Mouse (Mus musculus): ENCODE measurements around the gene Plk3. TPM values are rescaled to one million over a fixed set of nuclear protein-coding genes. Genes with fewer than 3 reads are reported as not detected.

The Plk3 gene
- total and polyA plus RNA-seq, 2 experiments from 2014 or later = 1.9 to 4.0 TPM

- TF ChIP-seq EP300 (IDR thresholded peaks at IDR 0.05; ENCODE audit: low read depth) (no peak), CTCF (IDR thresholded peaks at IDR 0.05; ENCODE audit: low read depth) (no peak)
- Histone ChIP-seq H3K27ac (ENCODE audit: low read depth) (no peak overlapping the region), H3K9ac (replicated peaks; ENCODE audit: low read depth, low read length) (no peak overlapping the region), H3K27me3 (ENCODE audit: control insufficient read depth, insufficient read depth, low read length) (no peaks in the 10 kb centered on the region), H3K4me2 (ENCODE audit: low read depth, low read length) (no peak overlapping the region), H3K4me3 (ENCODE audit: low read depth, low read length) (no peak overlapping the region), H3K4me1 (ENCODE audit: control insufficient read depth, insufficient read depth) (no peaks in the 10 kb centered on the region), H3K36me3 (replicated peaks; ENCODE audit: control insufficient read depth, insufficient read depth, low read length) (no peaks in the 10 kb centered on the region), H3K9me3 (replicated peaks; ENCODE audit: control insufficient read depth, low read length) (no peaks in the 10 kb centered on the region)
- ATAC-seq (ENCODE audit: insufficient read depth, low read depth) (no peak), DNase-seq (ENCODE audit: low spot score) (no peak)
- 83% methylated on average over 18 of the region's 18 CpGs for WGBS
Observed at GRCm38 (mm10) chr4:117107813-117108523, 25.8 kb downstream of the Plk3 start.

GRCm38 (mm10) chr4:117105127-117105526 lies 28.6 kb downstream of the Plk3 start:
- Histone ChIP-seq H3K36me3 (replicated peaks; ENCODE audit: control insufficient read depth, insufficient read depth, low read length) (no peaks in the 10 kb centered on the region), H3K9me3 (replicated peaks; ENCODE audit: control insufficient read depth, low read length) (no peaks in the 10 kb centered on the region), H3K27me3 (ENCODE audit: control insufficient read depth, insufficient read depth, low read length) (no peaks in the 10 kb centered on the region), H3K4me2 (ENCODE audit: low read depth, low read length) (no peak overlapping the region), H3K27ac (ENCODE audit: low read depth) (no peak overlapping the region), H3K4me3 (ENCODE audit: low read depth, low read length) (no peak overlapping the region), H3K4me1 (ENCODE audit: control insufficient read depth, insufficient read depth) (no peaks in the 10 kb centered on the region), H3K9ac (replicated peaks; ENCODE audit: low read depth, low read length) (no peak overlapping the region)
- DNase-seq (ENCODE audit: low spot score) (no peak), ATAC-seq (ENCODE audit: insufficient read depth, low read depth) (no peak)
- TF ChIP-seq CTCF (IDR thresholded peaks at IDR 0.05; ENCODE audit: low read depth) = no peak
- no peak for TF ChIP-seq EP300 (IDR thresholded peaks at IDR 0.05; ENCODE audit: low read depth)
- WGBS = 58% methylated on average over 10 of the region's 10 CpGs

GRCm38 (mm10) chr4:117104672-117105071 lies 29.1 kb downstream of the Plk3 start:
- Histone ChIP-seq H3K27ac (ENCODE audit: low read depth) (no peak overlapping the region), H3K9me3 (replicated peaks; ENCODE audit: control insufficient read depth, low read length) (no peaks in the 10 kb centered on the region), H3K4me1 (ENCODE audit: control insufficient read depth, insufficient read depth) (no peaks in the 10 kb centered on the region), H3K9ac (replicated peaks; ENCODE audit: low read depth, low read length) (no peak overlapping the region), H3K4me2 (ENCODE audit: low read depth, low read length) (no peak overlapping the region), H3K27me3 (ENCODE audit: control insufficient read depth, insufficient read depth, low read length) (no peaks in the 10 kb centered on the region), H3K4me3 (ENCODE audit: low read depth, low read length) (no peak overlapping the region), H3K36me3 (replicated peaks; ENCODE audit: control insufficient read depth, insufficient read depth, low read length) (no peaks in the 10 kb centered on the region)
- ATAC-seq (ENCODE audit: insufficient read depth, low read depth) = no peak
- TF ChIP-seq CTCF (IDR thresholded peaks at IDR 0.05; ENCODE audit: low read depth) (no peak), EP300 (IDR thresholded peaks at IDR 0.05; ENCODE audit: low read depth) (no peak)
- DNase-seq (ENCODE audit: low spot score) = no peak
- WGBS = 68% methylated on average over 10 of the region's 10 CpGs

- H3K4me2 ChIP-seq (ENCODE audit: low read depth, low read length) = no peak overlapping the region
- no peaks in the 10 kb centered on the region for H3K9me3 ChIP-seq (replicated peaks; ENCODE audit: control insufficient read depth, low read length)
- H3K4me3 ChIP-seq (ENCODE audit: low read depth, low read length) = no peak overlapping the region
- H3K9ac ChIP-seq (replicated peaks; ENCODE audit: low read depth, low read length) = no peak overlapping the region
- peaks cover 2% of the 10 kb centered on the region; the same call in 1 of the 2 replicates for H3K4me1 ChIP-seq (ENCODE audit: control insufficient read depth, insufficient read depth)
- DNase-seq (ENCODE audit: low spot score) (peak; percentile 39), ATAC-seq (ENCODE audit: insufficient read depth, low read depth) (peak; percentile 50; the same call in 1 of the 2 replicates)
- H3K27ac ChIP-seq (ENCODE audit: low read depth) = 0 out of 2 replicates have a peak overlapping the region, but pooled peaks have one; percentile 11
- no peaks in the 10 kb centered on the region for H3K36me3 ChIP-seq (replicated peaks; ENCODE audit: control insufficient read depth, insufficient read depth, low read length)
- peak; percentile 40 for TF ChIP-seq CTCF (IDR thresholded peaks at IDR 0.05; ENCODE audit: low read depth)
- TF ChIP-seq EP300 (IDR thresholded peaks at IDR 0.05; ENCODE audit: low read depth) = no peak
- 38% methylated on average over 7 of the region's 7 CpGs for WGBS
- no peaks in the 10 kb centered on the region for H3K27me3 ChIP-seq (ENCODE audit: control insufficient read depth, insufficient read depth, low read length)
Observed at GRCm38 (mm10) chr4:117101218-117101617, 32.5 kb downstream of the Plk3 start.

GRCm38 (mm10) chr4:117100036-117100435 lies 33.7 kb downstream of the Plk3 start:
- WGBS = 78% methylated on average over 4 of the region's 4 CpGs
- H3K4me2 ChIP-seq (ENCODE audit: low read depth, low read length) = no peak overlapping the region
- H3K9me3 ChIP-seq (replicated peaks; ENCODE audit: control insufficient read depth, low read length) = no peaks in the 10 kb centered on the region
- peaks cover 6% of the 10 kb centered on the region; the same call in 1 of the 2 replicates for H3K27me3 ChIP-seq (ENCODE audit: control insufficient read depth, insufficient read depth, low read length)
- H3K4me3 ChIP-seq (ENCODE audit: low read depth, low read length) = no peak overlapping the region
- peaks cover 11% of the 10 kb centered on the region; the same call in 1 of the 2 replicates for H3K4me1 ChIP-seq (ENCODE audit: control insufficient read depth, insufficient read depth)
- no peaks in the 10 kb centered on the region for H3K36me3 ChIP-seq (replicated peaks; ENCODE audit: control insufficient read depth, insufficient read depth, low read length)
- no peak for TF ChIP-seq EP300 (IDR thresholded peaks at IDR 0.05; ENCODE audit: low read depth)
- TF ChIP-seq CTCF (IDR thresholded peaks at IDR 0.05; ENCODE audit: low read depth) = no peak
- H3K9ac ChIP-seq (replicated peaks; ENCODE audit: low read depth, low read length) = no peak overlapping the region
- no peak overlapping the region for H3K27ac ChIP-seq (ENCODE audit: low read depth)
- ATAC-seq (ENCODE audit: insufficient read depth, low read depth) = no peak
- no peak for DNase-seq (ENCODE audit: low spot score)

GRCm38 (mm10) chr4:117098764-117099036 lies 35.1 kb downstream of the Plk3 start:
- DNase-seq (ENCODE audit: low spot score) (no peak), ATAC-seq (ENCODE audit: insufficient read depth, low read depth) (no peak)
- Histone ChIP-seq H3K9ac (replicated peaks; ENCODE audit: low read depth, low read length) (no peak overlapping the region), H3K27me3 (ENCODE audit: control insufficient read depth, insufficient read depth, low read length) (peaks cover 6% of the 10 kb centered on the region; the same call in 1 of the 2 replicates), H3K36me3 (replicated peaks; ENCODE audit: control insufficient read depth, insufficient read depth, low read length) (no peaks in the 10 kb centered on the region), H3K4me3 (ENCODE audit: low read depth, low read length) (no peak overlapping the region), H3K27ac (ENCODE audit: low read depth) (no peak overlapping the region), H3K9me3 (replicated peaks; ENCODE audit: control insufficient read depth, low read length) (no peaks in the 10 kb centered on the region), H3K4me1 (ENCODE audit: control insufficient read depth, insufficient read depth) (peaks cover 11% of the 10 kb centered on the region; the same call in 1 of the 2 replicates), H3K4me2 (ENCODE audit: low read depth, low read length) (no peak overlapping the region)
- 63% methylated on average over 2 of the region's 2 CpGs for WGBS
- TF ChIP-seq EP300 (IDR thresholded peaks at IDR 0.05; ENCODE audit: low read depth) = no peak
- TF ChIP-seq CTCF (IDR thresholded peaks at IDR 0.05; ENCODE audit: low read depth) = no peak

All from heart, postnatal 0 days (tissue).